Mouse (Mus musculus) heart, postnatal 0 days (tissue): ENCODE measurements at regions not wholly inside any gene's neighbourhood (a gene's known extent, or its start where the extent isn't known, plus 50 kb on each side); places are given as distances from the start of the nearest gene placed in this dataset.

ENCODE experiments used
- CTCF ChIP-seq: IDR thresholded peaks from 2 replicates; pipeline ENCODE4 v1.5.1; 2016; ENCODE audit warnings: antibody characterized with exemption, control low read depth, low read depth
- EP300 ChIP-seq: IDR thresholded peaks from 2 replicates; pipeline ENCODE4 v1.6.1; 2016; ENCODE audit warnings: antibody characterized with exemption, low read depth

DNA sequence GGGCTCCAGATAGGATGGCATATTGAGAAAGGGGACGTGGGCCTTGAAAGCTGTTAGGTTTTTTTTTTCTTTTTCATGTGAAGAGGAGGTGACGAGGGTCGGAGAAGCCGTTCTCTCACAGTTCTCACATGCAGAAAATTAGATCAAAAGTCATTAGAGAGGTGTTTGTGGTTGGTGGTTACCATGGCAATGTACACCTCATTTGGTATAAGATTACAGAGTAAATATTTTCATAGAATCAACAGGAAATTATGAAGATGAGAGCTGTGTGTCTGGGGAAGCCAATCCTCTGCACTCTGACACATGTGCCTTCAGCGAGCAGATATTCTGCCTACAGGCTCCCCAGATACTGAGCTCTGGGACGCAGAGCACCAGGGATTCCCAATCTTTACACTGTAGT, 232.5 kb downstream of the 3110018I06Rik start:
- TF ChIP-seq CTCF (no peak), EP300 (no peak)
